Mouse (Mus musculus) lung, adult 2 months (tissue): ENCODE measurements around the gene Erp27.

Experiments
- CTCF ChIP-seq: fragments of 200-500 bp; IDR thresholded peaks from 2 replicates; pipeline ENCODE4 v1.5.1; 2011; ENCODE audit warnings: mild to moderate bottlenecking, low read length, control low read depth; ENCODE audit not compliant: insufficient read depth
- POLR2A ChIP-seq: fragments of 200-500 bp; IDR thresholded peaks from 2 replicates; pipeline ENCODE4 v1.6.1; 2011; ENCODE audit warnings: low read depth, mild to moderate bottlenecking, control low read depth, low read length, borderline replicate concordance; ENCODE audit errors: extremely low read depth

DNA sequence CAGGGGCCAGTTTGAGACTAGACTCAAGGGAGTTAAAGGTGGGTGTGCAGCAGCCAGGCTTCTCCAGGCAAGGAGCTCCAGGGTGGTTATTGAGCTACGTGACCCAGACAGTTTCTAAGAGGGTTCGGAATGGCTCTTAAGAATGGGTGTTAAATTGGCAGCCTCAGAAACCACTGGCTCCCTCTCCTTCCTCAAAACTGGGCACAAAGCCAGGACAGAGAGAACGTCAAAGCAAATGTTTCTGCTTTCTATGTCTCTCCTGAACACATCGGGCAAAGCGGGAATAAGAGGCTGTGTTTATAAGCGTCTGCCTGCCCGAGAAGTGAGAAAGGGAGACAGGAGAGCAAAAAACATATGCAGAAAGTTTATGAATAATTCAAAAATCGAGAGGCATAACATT is 47.4 kb downstream of the Erp27 start:
- TF ChIP-seq CTCF (no peak), POLR2A (peak; percentile 46; the same call in 1 of the 2 replicates)
